Mouse (Mus musculus) ES-Bruce4 (cell line): ENCODE measurements at regions not wholly inside any gene's neighbourhood (a gene's known extent, or its start where the extent isn't known, plus 50 kb on each side); places are given as distances from the start of the nearest gene placed in this dataset.

Source experiments
- H3K27ac ChIP-seq: 2 replicates; pipeline ENCODE4 v1.5.1; 2012; ENCODE audit warnings: low read length, inconsistent platforms; ENCODE audit not compliant: insufficient read depth
- H3K27me3 ChIP-seq: 2 replicates; pipeline ENCODE4 v1.6.1; 2012; ENCODE audit warnings: mild to moderate bottlenecking, low read length, inconsistent platforms; ENCODE audit not compliant: control insufficient read depth, poor library complexity, insufficient read depth, severe bottlenecking
- H3K36me3 ChIP-seq: 2 replicates; pipeline ENCODE4 v1.6.1; 2012; ENCODE audit warnings: inconsistent platforms, mild to moderate bottlenecking, low read length, moderate library complexity; ENCODE audit not compliant: control insufficient read depth, poor library complexity, insufficient read depth, severe bottlenecking
- H3K4me1 ChIP-seq: one replicate; pipeline ENCODE4 v1.8.1; 2011; ENCODE audit warnings: low read length; ENCODE audit not compliant: control insufficient read depth, insufficient read depth
- H3K4me3 ChIP-seq: 2 replicates; pipeline ENCODE4 v1.5.1; 2011; ENCODE audit warnings: low read depth, mild to moderate bottlenecking, low read length
- H3K9ac ChIP-seq: 2 replicates; pipeline ENCODE4 v1.6.1; 2012; ENCODE audit warnings: low read depth, mild to moderate bottlenecking, inconsistent platforms; ENCODE audit not compliant: poor library complexity, severe bottlenecking
- H3K9me3 ChIP-seq: replicated peaks from 2 replicates; pipeline ENCODE4 v1.6.1; 2012; ENCODE audit warnings: mild to moderate bottlenecking, low read length, inconsistent platforms; ENCODE audit not compliant: control insufficient read depth, poor library complexity, insufficient read depth, severe bottlenecking
- CTCF ChIP-seq: IDR thresholded peaks from one replicate; pipeline ENCODE4 v1.8.1; 2011; ENCODE audit warnings: low read depth, low read length
- EP300 ChIP-seq: IDR thresholded peaks from 2 replicates; pipeline ENCODE4 v1.6.1; 2011; ENCODE audit warnings: low read depth, low read length; ENCODE audit not compliant: insufficient read depth
- POLR2A ChIP-seq: IDR thresholded peaks from one replicate; pipeline ENCODE4 v1.8.1; 2011; ENCODE audit warnings: low read length; ENCODE audit not compliant: insufficient read depth

- TF ChIP-seq CTCF (no peak), EP300 (no peak), POLR2A (no peak)
- no peak overlapping the region for H3K27ac ChIP-seq
Observed at GRCm38 (mm10) chr10:83984697-83985415, 262.2 kb downstream of the 1500009L16Rik start.

GRCm38 (mm10) chr10:83992577-83993305 lies 270.1 kb downstream of the 1500009L16Rik start:
- no peak for TF ChIP-seq EP300
- no peak for TF ChIP-seq POLR2A
- no peak for TF ChIP-seq CTCF
- no peaks in the 10 kb centered on the region for H3K36me3 ChIP-seq
- H3K27ac ChIP-seq = no peak overlapping the region

More at GRCm38 (mm10) chr10:83984697-83985415, 262.2 kb downstream of the 1500009L16Rik start:
- Histone ChIP-seq H3K9ac (no peak overlapping the region), H3K36me3 (no peaks in the 10 kb centered on the region), H3K4me1 (no peaks in the 10 kb centered on the region), H3K4me3 (no peak overlapping the region), H3K9me3 (no peaks in the 10 kb centered on the region), H3K27me3 (no peaks in the 10 kb centered on the region)

GRCm38 (mm10) chr10:83995026-83995600 lies 272.4 kb downstream of the 1500009L16Rik start:
- no peaks in the 10 kb centered on the region for H3K36me3 ChIP-seq
- H3K4me1 ChIP-seq = no peaks in the 10 kb centered on the region
- no peak overlapping the region for H3K9ac ChIP-seq
- no peak overlapping the region for H3K4me3 ChIP-seq
- H3K9me3 ChIP-seq = 0 out of 2 replicates have a peak, but pooled peaks cover 2% of the 10 kb centered on the region
- TF ChIP-seq CTCF = no peak
- TF ChIP-seq POLR2A = no peak
- no peak for TF ChIP-seq EP300
- no peaks in the 10 kb centered on the region for H3K27me3 ChIP-seq
- H3K27ac ChIP-seq = no peak overlapping the region

More at GRCm38 (mm10) chr10:83992577-83993305, 270.1 kb downstream of the 1500009L16Rik start:
- Histone ChIP-seq H3K4me3 (no peak overlapping the region), H3K9ac (no peak overlapping the region), H3K27me3 (no peaks in the 10 kb centered on the region), H3K9me3 (0 out of 2 replicates have a peak, but pooled peaks cover 2% of the 10 kb centered on the region), H3K4me1 (no peaks in the 10 kb centered on the region)

DNA sequence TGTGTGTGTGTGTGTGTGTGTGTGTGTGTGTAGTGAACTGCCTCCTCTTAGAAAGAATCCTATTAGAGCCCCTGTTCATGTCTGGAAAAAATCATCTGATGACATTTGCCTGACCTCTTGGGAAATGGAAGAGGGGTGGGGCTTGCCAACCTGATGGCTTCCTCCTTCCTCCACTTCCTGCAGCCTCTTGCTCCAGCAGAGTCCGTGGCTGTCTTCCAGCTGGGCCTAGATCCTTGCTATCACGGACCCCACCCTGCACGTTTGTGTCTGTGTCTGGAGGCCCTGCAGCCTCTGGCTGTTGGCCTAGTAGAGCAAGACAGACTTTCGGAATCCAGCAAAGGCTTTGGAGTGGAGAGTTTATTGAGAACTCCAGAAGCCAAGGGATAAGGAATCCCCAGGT lies 273.2 kb downstream of the 1500009L16Rik start:
- Histone ChIP-seq H3K4me1 (no peaks in the 10 kb centered on the region), H3K9ac (no peak overlapping the region), H3K36me3 (no peaks in the 10 kb centered on the region), H3K27me3 (no peaks in the 10 kb centered on the region), H3K27ac (no peak overlapping the region), H3K9me3 (0 out of 2 replicates have a peak, but pooled peaks cover 2% of the 10 kb centered on the region), H3K4me3 (no peak overlapping the region)
- no peak for TF ChIP-seq EP300
- TF ChIP-seq CTCF = no peak
- no peak for TF ChIP-seq POLR2A

- no peak overlapping the region for H3K27ac ChIP-seq
Observed at GRCm38 (mm10) chr10:83996489-83996888, 273.8 kb downstream of the 1500009L16Rik start.

More at GRCm38 (mm10) chr10:83996489-83996888, 273.8 kb downstream of the 1500009L16Rik start:
- TF ChIP-seq POLR2A (no peak), CTCF (peak; percentile 14)
- H3K36me3 ChIP-seq = no peaks in the 10 kb centered on the region
- H3K27me3 ChIP-seq = no peaks in the 10 kb centered on the region
- no peak overlapping the region for H3K9ac ChIP-seq
- no peaks in the 10 kb centered on the region for H3K4me1 ChIP-seq
- 0 out of 2 replicates have a peak, but pooled peaks cover 2% of the 10 kb centered on the region for H3K9me3 ChIP-seq
- no peak overlapping the region for H3K4me3 ChIP-seq
